Mouse (Mus musculus) CD4-positive helper T cell, adult 2 months (primary cell): Measurements from ENCODE around the gene Ssh3.

Experiments
- DNase-seq: peaks from one replicate; pipeline ENCODE4 v3.0.0-alpha.2; 2012; ENCODE audit warnings: low read depth, missing footprints, low spot score

Ssh3 gene

GRCm38 (mm10) chr19:4247010-4247409 lies 22.0 kb downstream of the Ssh3 start:
- DNase-seq = peak; percentile 42

GRCm38 (mm10) chr19:4244775-4245174 lies 24.2 kb downstream of the Ssh3 start:
- DNase-seq = no peak

GRCm38 (mm10) chr19:4242416-4242815 lies 26.6 kb downstream of the Ssh3 start:
- DNase-seq = peak; percentile 47

- DNase-seq = no peak
These were observed 28.7 kb downstream of the Ssh3 start for GRCm38 (mm10) chr19:4240247-4240668.

- no peak for DNase-seq
These were observed 34.4 kb downstream of the Ssh3 start for GRCm38 (mm10) chr19:4234548-4234947.

- DNase-seq = no peak
These were observed 36.3 kb downstream of the Ssh3 start for GRCm38 (mm10) chr19:4232651-4233050.

- no peak for DNase-seq
These were observed 36.8 kb downstream of the Ssh3 start for GRCm38 (mm10) chr19:4232186-4232572.

- DNase-seq = peak; percentile 96
These were observed 37.5 kb downstream of the Ssh3 start, which contains the start of gene Pold4 for GRCm38 (mm10) chr19:4231253-4232185. Gene Pold4, plus strand, starts transcription at chr19:4231899.

- peak; percentile 38 for DNase-seq
These were observed 38.6 kb downstream of the Ssh3 start for GRCm38 (mm10) chr19:4230415-4230814.

- DNase-seq = no peak
These were observed 39.4 kb downstream of the Ssh3 start for GRCm38 (mm10) chr19:4229451-4230076.

GRCm38 (mm10) chr19:4228891-4229290 lies 40.1 kb downstream of the Ssh3 start:
- DNase-seq = no peak

GRCm38 (mm10) chr19:4227894-4228678 lies 40.9 kb downstream of the Ssh3 start:
- DNase-seq = peak; percentile 79

GRCm38 (mm10) chr19:4227446-4227845 lies 41.5 kb downstream of the Ssh3 start:
- DNase-seq = peak; percentile 57

- no peak for DNase-seq
These were observed 42.2 kb downstream of the Ssh3 start for GRCm38 (mm10) chr19:4226779-4227178.

GRCm38 (mm10) chr19:4222165-4222564 lies 46.8 kb downstream of the Ssh3 start:
- DNase-seq = no peak

- DNase-seq = peak; percentile 40
These were observed 47.8 kb downstream of the Ssh3 start for GRCm38 (mm10) chr19:4220957-4221743.

GRCm38 (mm10) chr19:4220416-4220815 lies 48.6 kb downstream of the Ssh3 start:
- DNase-seq = no peak

GRCm38 (mm10) chr19:4219943-4220342 lies 49.0 kb downstream of the Ssh3 start:
- DNase-seq = no peak

GRCm38 (mm10) chr19:4218784-4219183 lies 50.2 kb downstream of the Ssh3 start:
- DNase-seq = peak; percentile 65

- DNase-seq = peak; percentile 36
These were observed 50.7 kb downstream of the Ssh3 start for GRCm38 (mm10) chr19:4218293-4218692.

- DNase-seq = no peak
These were observed 51.1 kb downstream of the Ssh3 start for GRCm38 (mm10) chr19:4217855-4218254.
